Mouse (Mus musculus) adrenal gland, postnatal 10 days (tissue): Measurements from ENCODE around the gene Trib2. TPM values are rescaled to one million over a fixed set of nuclear protein-coding genes. Genes with fewer than 3 reads are reported as not detected.
A peak's percentile ranks its signal among the peaks of the same experiment; 100 is the strongest.

Source experiments
- DNase-seq: peaks from one replicate; pipeline ENCODE4 v3.0.0; 2021; ENCODE audit warnings: mixed read lengths
- total RNA-seq, 2 experiments: library from RNA; stranded (reverse); gene quantifications; 2 replicates each; pipeline ENCODE4 v1.2.3; 2021

Gene Trib2
- total RNA-seq, 2 experiments from 2014 or later: 24.8 to 25.1 TPM

DNA sequence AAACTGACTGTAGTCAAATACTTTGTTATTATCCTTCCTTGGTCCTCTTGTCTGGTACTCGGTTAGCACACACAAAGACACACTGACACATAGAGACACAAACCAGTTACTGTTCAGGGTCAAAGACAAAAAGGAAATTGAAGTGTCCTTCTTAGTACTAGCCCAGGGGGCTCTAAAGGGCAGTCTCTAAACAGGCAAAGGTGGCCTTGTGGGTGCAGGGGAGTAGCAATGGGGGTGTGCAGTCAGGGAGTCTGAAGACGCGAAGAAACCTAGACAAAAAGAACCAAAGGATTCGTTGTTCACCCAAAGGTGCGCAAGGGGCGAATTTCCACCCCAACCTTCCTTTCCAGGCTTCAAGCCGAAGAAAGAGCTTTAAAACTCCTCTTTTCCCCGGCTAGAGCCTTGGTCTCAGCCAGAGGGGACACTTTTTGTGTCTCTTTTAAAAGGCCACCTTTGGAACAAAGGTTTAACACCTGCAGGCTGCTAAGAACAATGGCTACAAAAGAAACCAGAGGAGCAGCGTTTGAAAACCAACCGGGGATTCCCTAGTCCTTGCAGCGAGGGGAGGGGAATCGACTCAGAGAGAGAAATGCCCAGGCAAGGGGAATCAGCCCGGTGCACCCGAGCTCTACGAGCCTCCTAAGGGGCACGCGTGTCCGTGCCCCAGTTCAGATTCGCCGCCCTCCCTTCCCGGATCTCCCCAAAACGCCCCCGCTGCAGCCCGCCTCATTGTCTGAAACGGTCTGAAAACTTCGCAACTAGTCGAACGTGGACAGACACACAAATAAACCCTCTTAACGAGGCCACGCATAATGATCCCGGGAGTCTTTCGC is 2.3 kb downstream of the Trib2 start:
- DNase-seq: peak; percentile 49

DNA sequence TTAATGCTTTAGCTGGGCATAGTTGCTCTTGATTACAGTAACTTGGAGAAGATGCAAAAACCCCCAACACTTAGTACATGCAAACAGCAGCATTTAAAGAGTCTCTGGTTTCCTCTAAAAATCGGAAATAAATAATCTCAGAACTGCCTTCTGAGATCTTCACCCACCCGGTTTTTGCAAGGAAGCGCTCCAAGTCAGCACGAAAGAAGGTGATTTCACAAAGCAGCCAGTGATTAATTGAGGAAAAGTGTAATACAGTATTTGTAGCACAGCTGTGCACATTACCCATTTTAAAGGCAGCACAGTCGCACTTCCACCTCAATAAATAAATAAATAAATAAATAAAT is 2.9 kb downstream of the Trib2 start:
- DNase-seq: no peak

DNA sequence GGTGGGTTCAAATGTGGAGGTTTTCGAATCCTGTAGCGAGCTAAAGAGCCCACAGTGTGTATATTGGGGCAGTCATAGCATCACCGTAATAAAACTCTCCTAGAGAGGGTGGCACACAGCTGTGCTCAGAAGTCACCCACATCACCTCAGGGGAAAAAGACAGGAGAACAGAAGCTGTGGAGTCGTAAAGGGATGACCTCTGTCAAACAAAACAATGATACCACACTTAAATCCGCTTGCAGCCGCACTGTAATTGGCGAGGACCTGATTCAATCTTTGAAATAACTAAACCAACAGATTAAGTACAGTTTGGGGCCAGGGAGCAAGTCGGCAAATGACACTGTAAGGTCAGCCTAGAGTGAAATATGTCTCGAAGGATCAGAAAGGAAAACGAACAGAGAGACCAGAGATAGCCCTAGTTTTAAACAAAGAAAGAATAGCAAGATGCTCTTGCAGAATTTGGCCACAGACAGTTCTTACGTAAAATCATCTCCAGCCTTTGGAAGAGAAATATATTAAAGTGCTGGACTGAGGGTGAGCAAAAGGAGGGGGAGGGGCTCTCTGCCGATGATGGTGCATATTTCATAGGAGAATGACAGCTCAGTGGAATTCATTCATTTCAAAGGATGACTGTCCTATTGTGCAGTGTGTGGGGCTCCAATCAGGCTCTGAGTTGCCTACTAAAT is 3.4 kb downstream of the Trib2 start:
- DNase-seq: no peak

DNA sequence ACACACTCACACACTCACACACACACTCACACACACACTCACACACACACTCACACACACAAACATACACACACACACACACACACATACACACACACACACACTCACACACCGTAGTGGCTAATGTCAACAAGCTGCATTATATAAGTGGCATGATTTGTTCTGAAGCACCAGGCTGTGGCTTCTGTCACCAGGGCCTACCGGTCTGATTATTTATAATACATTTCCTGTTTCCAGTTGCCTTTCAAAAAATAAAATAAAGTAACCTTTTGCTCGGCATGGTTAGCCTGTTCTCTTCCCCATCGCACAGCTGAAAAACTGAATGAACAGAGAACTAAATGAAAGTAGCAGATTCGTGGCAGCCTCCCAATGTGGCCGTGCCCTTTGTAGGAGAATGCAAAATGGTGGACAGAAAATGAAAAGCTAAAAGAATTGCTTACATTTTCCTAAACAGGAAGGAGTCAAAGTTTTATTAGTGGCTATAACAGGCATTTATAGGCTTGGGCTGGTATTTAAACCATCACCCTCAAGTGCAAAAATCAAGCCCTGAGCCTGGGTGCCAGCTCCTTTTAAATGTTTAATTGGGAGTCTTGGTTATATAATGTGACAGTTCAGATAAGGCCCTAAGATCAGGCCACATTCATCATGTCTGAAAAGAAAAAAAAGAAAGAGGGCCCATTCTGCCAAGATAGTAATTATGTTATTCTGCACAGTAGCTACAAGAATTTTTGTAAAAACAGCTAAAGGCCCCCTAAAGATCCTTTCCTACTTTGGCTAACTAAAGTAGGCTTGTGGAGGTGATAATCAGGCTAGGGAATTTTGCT is 4.4 kb downstream of the Trib2 start:
- DNase-seq: no peak

DNA sequence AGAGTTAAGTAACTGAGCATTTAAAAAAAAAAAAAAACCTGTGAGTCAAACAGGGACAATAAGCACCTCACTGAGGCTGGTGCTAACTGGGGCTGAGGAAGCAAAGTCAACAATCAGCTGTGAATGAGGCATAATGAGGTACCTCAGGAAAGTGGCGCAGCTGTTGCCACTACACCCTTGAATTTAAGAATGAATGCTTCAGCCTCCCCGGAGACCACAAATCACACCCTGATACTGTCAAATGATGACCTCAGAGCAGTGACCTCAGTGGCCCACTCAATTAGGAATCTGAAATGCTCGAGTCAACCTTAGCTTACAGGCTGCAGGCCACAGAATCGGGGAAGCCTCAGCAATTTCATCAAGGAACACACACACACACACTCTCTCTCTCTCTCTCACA is 5.0 kb downstream of the Trib2 start:
- no peak for DNase-seq

DNA sequence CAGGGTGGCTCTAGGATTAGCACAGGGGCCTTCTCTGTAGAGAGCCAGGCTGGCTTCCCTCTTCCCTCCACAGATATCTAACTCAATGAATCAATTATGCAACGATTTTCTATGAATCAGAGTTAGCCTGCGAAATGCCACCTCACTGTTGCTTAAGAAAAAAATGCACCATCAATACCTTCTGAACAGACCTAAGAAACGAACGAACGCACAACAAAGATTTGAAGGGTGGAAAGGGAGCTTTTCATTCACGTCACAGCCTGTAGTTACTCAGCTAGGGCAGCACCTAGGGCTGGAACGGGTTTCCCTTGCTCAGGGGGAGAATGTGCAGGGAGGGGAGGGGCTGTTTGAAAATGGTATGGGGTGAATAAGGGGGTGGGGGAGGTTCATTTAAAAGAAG is 5.8 kb downstream of the Trib2 start:
- no peak for DNase-seq

DNA sequence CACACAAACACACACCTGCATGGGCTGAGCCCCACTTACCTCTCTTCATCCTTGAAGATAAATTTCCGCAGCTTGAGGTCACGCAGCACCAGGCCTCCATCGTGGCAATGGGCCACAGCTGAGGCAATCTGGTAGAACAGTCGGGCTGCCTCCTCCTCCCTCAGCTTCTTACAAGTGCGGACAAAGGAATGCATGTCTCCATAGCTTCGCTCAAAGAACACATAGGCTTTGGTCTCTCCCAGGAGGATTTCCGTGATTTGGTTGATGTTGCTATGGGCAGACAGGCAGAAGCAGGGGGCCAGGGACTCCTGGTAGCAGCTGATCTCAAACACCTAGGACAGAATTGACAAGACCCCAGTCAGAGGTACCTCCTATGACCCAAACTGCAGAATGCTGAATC is 7.1 kb downstream of the Trib2 start:
- no peak for DNase-seq

DNA sequence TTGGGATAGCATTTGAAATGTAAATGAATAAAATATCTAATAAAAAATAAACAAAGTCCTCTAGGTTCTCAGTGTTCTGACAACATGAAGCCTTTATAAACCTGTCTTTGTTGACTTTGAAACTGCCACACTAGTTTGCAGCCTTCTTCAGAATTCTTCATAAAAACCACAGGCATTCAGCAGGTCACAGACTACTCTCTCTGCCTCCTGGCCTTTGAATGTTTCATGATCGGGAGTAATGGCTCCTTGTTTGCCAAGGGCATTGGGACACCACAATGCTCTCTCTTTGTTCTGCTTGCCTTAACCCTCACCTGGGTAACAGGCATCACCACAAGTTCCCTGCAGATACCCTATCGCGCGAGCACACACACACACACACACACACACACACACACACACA is 7.5 kb downstream of the Trib2 start:
- no peak for DNase-seq

DNA sequence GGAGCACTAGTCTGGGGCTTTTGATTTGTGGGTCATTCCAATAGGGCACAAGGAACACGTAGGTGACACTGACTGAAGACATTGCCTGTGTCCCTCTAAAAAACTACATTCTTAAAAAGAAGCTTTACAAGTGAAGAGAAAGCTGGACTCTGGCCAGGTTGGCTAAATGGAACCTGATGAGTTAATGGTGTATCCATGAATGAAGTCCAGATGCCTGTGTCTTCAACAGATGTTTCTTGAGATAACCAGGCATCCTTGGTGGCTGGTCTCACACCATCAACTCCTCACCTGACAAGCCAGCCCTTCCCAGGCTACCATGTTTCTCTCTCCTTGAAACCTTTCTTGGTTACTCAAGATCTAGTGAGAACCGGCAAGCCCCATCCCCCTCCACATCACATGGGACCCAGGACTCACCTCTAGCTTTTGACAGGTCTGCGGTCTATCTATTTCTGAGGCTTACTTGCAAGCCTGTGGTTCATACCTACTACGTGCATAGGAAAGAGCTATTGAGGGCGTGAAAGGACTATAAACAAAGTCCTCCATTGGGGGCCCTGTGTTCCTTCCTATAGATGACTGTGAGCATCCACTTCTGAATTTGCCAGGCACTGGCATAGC is 8.4 kb downstream of the Trib2 start:
- DNase-seq: no peak

DNA sequence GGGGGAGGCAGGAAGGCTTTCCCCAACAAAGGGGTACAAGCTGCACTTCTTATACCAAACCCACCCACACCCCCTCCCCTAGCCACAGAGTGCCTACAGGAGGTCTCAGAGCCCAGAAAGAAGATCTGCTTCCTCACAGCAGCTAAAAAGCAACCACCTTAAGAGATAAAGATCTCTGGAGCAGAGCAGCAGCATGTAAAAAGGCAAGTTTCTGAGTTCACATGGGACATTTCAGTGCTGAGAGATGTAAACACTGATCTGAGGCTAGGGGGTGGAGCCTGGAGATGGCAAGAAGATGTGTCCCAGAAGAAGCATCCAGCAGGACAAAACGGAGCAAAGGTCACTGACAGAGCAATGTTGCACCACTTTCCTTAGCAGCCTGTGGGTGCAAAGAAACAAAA is 11.8 kb downstream of the Trib2 start:
- no peak for DNase-seq

DNA sequence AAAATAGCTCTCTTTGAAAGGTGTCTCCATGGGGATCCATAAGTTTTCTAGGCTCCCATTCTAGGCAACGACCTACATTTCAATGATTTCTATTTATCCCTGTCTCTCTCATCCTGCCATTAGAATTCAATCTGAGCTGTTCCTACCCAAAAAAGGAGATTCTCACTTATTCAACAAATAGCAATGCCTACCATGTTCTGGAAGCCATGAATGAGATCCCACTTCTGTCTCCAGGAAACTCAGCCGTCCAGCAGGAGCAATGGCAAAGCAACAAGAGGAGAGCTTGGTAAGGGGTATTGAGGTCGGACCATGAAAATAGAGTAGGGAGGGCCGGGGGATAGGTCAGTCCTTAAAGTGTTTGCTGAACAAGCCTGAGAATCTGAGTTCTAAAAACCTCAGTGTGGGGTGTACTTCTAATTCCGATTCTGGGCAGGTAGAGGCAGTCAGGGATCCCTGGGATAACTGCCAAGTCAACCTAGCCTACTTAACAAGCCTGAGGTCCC is 12.7 kb downstream of the Trib2 start:
- DNase-seq: no peak

DNA sequence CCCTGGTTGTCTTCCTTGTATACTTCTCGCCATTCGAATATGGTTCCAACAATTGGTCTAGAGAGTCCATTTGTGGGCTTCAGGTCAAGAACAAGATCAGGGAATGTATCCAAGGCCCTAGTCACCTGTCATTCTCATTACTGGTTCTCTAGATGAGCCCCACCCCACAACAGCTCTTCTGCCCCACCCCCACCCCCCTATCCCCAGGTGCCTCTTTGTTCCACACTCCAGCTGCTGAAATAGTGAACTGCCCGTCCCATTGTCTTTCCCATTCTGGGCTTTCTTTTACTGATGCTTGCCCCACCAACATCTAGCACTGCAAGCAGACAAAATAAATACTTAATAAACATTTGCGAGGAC is 15.2 kb downstream of the Trib2 start:
- no peak for DNase-seq

DNA sequence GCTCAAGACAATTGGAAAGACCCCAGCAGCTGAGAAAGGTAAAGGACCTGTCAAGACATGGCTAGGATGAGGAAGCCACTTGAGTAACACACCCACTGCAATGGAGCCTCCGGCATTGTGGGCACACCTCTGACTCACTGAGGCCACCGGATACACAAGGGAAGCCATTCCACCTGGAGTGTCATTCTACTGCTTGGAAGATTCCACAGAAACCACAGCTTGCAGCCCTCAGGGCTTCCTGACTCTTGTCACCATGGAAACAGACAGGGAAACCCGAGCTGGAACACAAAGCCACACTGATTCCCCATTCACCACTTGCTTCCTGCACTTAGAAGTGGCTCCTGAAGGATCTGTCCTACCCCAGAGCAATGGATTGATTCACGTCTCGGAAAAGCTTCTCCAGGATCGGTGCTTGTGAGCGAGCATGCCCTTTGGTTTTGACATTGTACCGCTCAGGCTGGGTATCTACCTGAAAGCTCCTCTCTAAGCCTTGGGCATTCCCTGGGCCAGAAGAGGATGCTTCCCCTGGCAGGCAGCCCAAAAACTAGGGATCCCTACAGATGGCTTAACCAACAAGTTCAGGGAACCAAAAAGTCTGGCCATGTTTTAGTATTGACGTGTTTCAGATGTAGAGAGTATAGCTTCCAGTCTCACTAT is 15.7 kb downstream of the Trib2 start:
- DNase-seq: no peak

DNA sequence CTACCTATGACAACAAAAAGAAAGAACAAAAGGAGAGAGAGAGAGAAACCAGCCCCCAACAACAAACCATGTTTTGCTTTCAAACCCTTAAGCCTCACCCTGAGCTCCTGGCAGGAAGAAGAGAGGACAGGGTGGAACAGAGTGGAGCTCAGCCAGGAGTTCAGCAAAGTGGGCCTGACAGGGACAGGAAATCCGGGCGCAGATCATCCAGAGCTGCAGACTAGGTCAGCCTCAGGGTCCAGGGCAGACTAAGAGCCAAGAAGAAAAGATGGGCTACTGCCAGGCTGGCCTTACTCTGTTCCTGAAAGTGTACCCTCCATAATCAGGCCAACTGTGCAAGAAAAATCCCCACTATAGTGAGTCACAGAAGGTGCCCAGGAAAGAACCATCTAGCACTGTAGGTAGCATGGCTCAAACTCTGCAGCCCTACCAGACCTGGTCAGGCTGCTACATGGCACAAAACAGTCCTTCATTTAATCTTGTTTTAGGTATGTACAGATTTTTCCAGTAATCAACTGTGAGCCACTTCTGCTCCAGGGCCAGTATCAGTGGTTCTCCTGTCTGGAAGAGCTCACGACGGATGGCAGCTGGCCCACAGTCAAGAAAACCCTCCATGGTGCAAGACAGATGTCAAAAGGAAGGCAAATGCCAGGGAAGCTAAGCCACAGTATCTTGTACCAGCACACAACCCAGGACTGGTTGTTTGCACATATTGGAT is 16.4 kb downstream of the Trib2 start:
- DNase-seq: no peak

DNA sequence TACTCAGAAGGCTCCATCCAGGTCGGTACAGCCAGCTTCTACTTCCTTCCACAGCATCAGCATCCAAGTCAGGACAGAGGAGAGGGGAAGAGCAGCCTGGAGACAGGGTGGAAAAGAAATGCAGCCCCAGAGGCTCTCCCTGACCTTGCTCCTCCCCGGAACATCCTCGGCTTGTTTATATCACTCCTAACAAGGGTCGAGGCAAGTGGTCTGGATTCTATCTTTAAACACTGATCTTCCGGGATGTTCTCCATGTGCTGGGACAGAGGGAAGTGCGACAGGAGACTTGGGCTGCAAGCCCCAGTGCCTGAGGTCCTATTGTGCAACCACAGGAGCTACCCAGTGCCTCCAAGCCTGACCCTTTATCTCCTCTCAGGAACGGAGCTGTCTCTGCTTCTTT is 18.7 kb downstream of the Trib2 start:
- DNase-seq: no peak

DNA sequence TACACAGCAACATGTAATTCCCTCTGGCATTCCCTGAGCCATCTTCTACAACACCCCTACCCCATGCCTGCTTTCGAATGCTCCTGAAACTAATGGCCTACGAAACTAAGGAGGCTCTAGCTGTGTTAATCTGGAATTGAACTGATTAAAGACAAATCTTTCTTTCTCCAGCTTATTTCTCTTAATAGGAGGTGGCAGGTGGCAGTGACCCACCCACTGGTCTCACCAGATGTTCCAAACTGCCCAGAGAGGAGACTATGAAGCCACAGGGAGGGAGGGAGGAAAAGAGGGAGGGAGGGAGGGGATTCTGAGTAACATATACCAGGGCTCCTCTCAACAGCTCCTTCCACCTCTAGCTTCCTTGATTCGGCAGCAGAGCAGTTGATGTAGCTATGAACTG is 20.8 kb downstream of the Trib2 start:
- no peak for DNase-seq

DNA sequence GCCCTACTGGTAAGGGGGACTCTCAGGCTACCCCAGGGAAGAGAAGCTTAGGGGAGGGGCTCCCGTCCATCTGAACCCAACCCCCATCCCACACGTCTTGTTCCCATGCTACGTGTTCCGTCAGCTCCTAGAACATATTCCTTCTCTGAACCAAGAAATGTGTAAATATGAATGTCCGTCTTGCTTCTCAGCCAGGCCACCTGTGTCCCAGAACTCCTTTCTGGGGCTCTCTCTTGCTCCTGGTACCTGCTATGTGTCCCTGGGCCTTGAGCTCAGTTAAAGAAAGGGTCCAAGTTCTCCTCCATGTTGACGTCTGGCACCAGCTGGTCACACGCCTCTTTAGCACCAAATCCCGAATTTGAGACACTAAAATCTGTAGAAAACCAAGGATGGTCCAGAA is 23.4 kb downstream of the Trib2 start:
- DNase-seq: no peak

DNA sequence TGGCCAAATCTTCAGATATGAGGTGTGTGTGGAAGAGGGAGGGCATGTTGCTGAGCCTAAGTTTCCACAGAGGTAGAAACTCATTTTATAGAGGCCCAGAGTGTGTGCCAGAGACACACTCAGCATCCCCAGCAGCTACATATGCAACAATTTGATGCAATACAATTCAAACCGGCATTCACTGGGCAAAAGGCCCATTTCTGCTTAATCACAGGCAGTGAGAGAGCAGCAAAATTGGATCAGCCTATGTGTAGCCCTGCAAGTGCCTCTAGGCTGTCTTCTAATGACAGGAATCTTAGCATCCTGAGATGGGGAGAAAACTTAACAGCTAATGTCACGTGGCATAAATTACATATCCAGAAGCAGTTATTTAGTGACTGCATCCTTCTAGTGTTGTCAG is 26.5 kb downstream of the Trib2 start:
- no peak for DNase-seq

DNA sequence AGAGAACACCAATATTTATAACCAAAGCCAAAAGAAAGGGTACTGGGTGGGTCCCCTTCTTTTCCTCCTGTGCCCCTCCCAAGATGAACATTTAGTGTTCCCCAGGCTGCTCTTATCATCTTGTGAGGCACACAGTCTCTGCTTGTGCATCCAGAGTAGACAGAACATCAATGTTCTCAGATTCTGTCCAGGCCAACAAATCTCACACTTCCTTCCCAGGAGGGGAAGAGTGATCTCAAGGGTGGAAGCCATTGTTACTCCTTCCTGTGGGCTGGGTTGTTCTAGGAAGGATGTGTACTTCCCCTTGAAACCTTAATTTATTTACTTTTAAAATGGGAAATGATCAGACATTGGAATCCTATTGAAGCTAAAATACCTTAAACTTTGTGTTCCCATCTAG is 39.7 kb downstream of the Trib2 start:
- DNase-seq: no peak

DNA sequence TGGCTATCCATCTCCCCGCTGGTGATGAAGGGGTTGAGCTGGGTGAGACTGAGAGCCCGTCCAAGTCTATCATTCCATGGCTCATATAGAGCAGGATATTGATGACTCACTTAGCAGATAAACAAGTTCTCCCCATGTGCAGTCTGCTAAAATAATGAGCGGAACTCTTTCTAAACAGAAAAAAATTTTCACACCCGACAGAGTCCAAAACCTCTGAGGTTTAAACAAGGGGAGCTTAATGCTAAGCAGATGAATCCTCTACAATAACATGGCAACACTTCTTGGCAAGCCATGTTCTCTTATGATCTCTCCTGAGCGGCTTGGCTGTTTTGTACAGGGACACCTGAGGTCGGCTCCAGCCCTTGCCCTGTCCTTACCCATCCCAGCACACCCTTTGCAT is 45.0 kb downstream of the Trib2 start:
- no peak for DNase-seq

DNA sequence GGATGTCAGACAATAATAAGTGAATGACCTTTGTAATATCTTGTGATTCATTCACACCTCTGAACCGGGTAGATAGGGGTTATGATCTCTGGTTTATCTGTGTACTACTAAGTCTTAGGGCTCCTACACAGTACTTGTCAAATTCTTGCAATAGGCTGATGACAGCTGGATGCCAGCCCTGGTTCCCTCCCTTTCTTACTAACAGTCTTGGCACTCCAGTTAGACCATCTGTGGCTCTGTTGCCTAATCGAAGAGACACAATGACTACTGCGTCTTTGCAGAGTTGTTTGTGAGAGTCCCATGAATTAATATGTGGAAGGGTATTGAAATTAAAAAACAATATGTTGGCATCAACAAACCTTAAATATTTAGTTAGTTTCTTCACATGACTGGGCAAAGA is 48.2 kb downstream of the Trib2 start:
- DNase-seq: no peak

DNA sequence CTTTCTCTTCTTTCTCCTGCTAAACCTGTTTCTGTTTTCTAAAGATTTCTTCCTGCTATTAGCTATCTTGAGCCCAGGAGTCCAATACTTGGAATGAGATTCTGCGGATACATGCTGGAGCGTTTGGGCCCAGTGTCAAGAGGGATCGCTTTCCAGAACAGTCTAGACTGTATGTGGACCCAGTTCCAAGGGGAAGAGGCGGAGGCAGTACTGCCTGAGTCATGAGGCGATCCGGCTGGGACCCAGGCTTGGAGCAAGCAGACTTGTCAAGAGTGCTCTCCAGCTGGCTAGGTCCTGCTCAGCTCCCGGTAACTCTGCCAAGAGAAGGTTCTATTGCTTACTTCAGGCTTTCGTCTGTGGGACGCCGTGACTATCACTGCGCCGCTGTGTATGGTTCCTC is 50.7 kb downstream of the Trib2 start:
- DNase-seq: peak; percentile 53
